Mouse (Mus musculus) limb, embryonic 13.5 days (tissue): ENCODE data around the gene Pdzd2. TPM values are rescaled to one million over a fixed set of nuclear protein-coding genes. Genes with fewer than 3 reads are reported as not detected.
"Not testable (repeated sequence)": the region's sequence is repeated elsewhere in the genome, so short reads cannot be mapped to it uniquely, and the experiment has no call there.

Source experiments
- ATAC-seq: fragments of 200-750 bp; cut with Nextera tagmentation; 2 replicates; pipeline ENCODE4 v1.8.0; 2017; ENCODE audit warnings: low read depth, moderate number of reproducible peaks, moderate TSS enrichment; ENCODE audit not compliant: low FRiP score
- H3K27ac ChIP-seq: fragments of 300-500 bp; sonication (generic); 2 replicates; pipeline ENCODE4 v1.5.1; 2015; ENCODE audit warnings: inconsistent platforms, mild to moderate bottlenecking, moderate library complexity
- H3K27me3 ChIP-seq: fragments of 300-500 bp; sonication (generic); 2 replicates; pipeline ENCODE4 v1.6.1; 2015; ENCODE audit warnings: mild to moderate bottlenecking, inconsistent platforms
- H3K36me3 ChIP-seq: fragments of 300-500 bp; sonication (generic); 2 replicates; pipeline ENCODE4 v1.6.1; 2015; ENCODE audit warnings: inconsistent platforms, mild to moderate bottlenecking, moderate library complexity
- H3K4me1 ChIP-seq: fragments of 300-500 bp; sonication (generic); 2 replicates; pipeline ENCODE4 v1.6.1; 2015; ENCODE audit warnings: inconsistent platforms
- H3K4me2 ChIP-seq: fragments of 300-500 bp; sonication (generic); replicated peaks from 2 replicates; pipeline ENCODE4 v1.6.1; 2015; ENCODE audit warnings: inconsistent platforms, mild to moderate bottlenecking, moderate library complexity
- H3K4me3 ChIP-seq: fragments of 300-500 bp; sonication (generic); 2 replicates; pipeline ENCODE4 v1.5.1; 2015; ENCODE audit warnings: moderate library complexity, mild to moderate bottlenecking, inconsistent platforms
- H3K9ac ChIP-seq: fragments of 300-500 bp; sonication (generic); 2 replicates; pipeline ENCODE4 v1.6.1; 2015; ENCODE audit warnings: mild to moderate bottlenecking, inconsistent platforms
- H3K9me3 ChIP-seq: fragments of 300-500 bp; sonication (generic); 2 replicates; pipeline ENCODE4 v1.6.1; 2016; ENCODE audit warnings: inconsistent platforms
- WGBS: fragments of 180-500 bp; shearing (Covaris S2); methylation state at CpG from one replicate; pipeline ENCODE4 v1.1.7; 2015; 5-methylcytosine and 5-hydroxymethylcytosine counted together
- polyA plus RNA-seq: library from polyadenylated mRNA; unstranded; fragments of >200 nt; fragmentation: Nextera tagmentation; extraction: Ambion mirVana; gene quantifications from 2 replicates; pipeline ENCODE4 v1.2.1, GENCODE M21; 2015

The Pdzd2 gene
- polyA plus RNA-seq, 1 experiment from 2014 or later: 28.6 TPM

GRCm38 (mm10) chr15:12374916-12375315 is 364.8 kb downstream of the Pdzd2 start:
- H3K27me3 ChIP-seq: 0 out of 2 replicates have a peak, but pooled peaks cover 8% of the 10 kb centered on the region
- no peak overlapping the region for H3K9ac ChIP-seq
- 68% methylated on average over 18 of the region's 18 CpGs for WGBS
- H3K4me1 ChIP-seq: peaks cover 23% of the 10 kb centered on the region
- peak overlapping the region; percentile 58 for H3K4me2 ChIP-seq
- no peaks in the 10 kb centered on the region for H3K9me3 ChIP-seq
- ATAC-seq: no peak
- H3K27ac ChIP-seq: no peak overlapping the region
- peak overlapping the region; percentile 32 for H3K4me3 ChIP-seq
- H3K36me3 ChIP-seq: peaks cover 16% of the 10 kb centered on the region

GRCm38 (mm10) chr15:12373918-12374317 is 365.8 kb downstream of the Pdzd2 start:
- Histone ChIP-seq H3K4me3 (no peak overlapping the region), H3K36me3 (peaks cover 16% of the 10 kb centered on the region), H3K27me3 (0 out of 2 replicates have a peak, but pooled peaks cover 8% of the 10 kb centered on the region), H3K9me3 (no peaks in the 10 kb centered on the region), H3K9ac (no peak overlapping the region), H3K4me2 (no peak overlapping the region), H3K4me1 (peaks cover 23% of the 10 kb centered on the region), H3K27ac (no peak overlapping the region)
- no peak for ATAC-seq
- WGBS: 78% methylated on average over 6 of the region's 6 CpGs

GRCm38 (mm10) chr15:12373496-12373895 is 366.2 kb downstream of the Pdzd2 start:
- H3K27ac ChIP-seq: no peak overlapping the region
- peaks cover 16% of the 10 kb centered on the region for H3K36me3 ChIP-seq
- 0 out of 2 replicates have a peak, but pooled peaks cover 8% of the 10 kb centered on the region for H3K27me3 ChIP-seq
- WGBS: 71% methylated on average over 14 of the region's 14 CpGs
- H3K4me1 ChIP-seq: peaks cover 23% of the 10 kb centered on the region
- H3K4me3 ChIP-seq: no peak overlapping the region
- ATAC-seq: no peak
- no peaks in the 10 kb centered on the region for H3K9me3 ChIP-seq
- no peak overlapping the region for H3K4me2 ChIP-seq
- H3K9ac ChIP-seq: no peak overlapping the region

GRCm38 (mm10) chr15:12371183-12371582 is 368.5 kb downstream of the Pdzd2 start:
- H3K9me3 ChIP-seq: no peaks in the 10 kb centered on the region
- H3K4me2 ChIP-seq: no peak overlapping the region
- no peak overlapping the region for H3K4me3 ChIP-seq
- no peak overlapping the region for H3K9ac ChIP-seq
- peaks cover 9% of the 10 kb centered on the region for H3K4me1 ChIP-seq
- H3K27me3 ChIP-seq: 0 out of 2 replicates have a peak, but pooled peaks cover 8% of the 10 kb centered on the region
- no peak overlapping the region for H3K27ac ChIP-seq
- peak; percentile 41; the same call in 1 of the 2 replicates for ATAC-seq
- 5% methylated on average over 8 of the region's 8 CpGs for WGBS
- peaks cover 30% of the 10 kb centered on the region for H3K36me3 ChIP-seq

- Histone ChIP-seq H3K4me1 (peaks cover 3% of the 10 kb centered on the region), H3K9ac (no peak overlapping the region), H3K27me3 (0 out of 2 replicates have a peak, but pooled peaks cover 4% of the 10 kb centered on the region), H3K9me3 (no peaks in the 10 kb centered on the region), H3K36me3 (peaks cover 40% of the 10 kb centered on the region), H3K4me2 (no peak overlapping the region), H3K4me3 (no peak overlapping the region), H3K27ac (no peak overlapping the region)
- 97% methylated on average over 3 of the region's 3 CpGs for WGBS
- no peak for ATAC-seq
These were observed 369.6 kb downstream of the Pdzd2 start for GRCm38 (mm10) chr15:12370096-12370495.

GRCm38 (mm10) chr15:12368850-12369249 is 370.9 kb downstream of the Pdzd2 start:
- Histone ChIP-seq H3K27ac (no peak overlapping the region), H3K36me3 (peaks cover 39% of the 10 kb centered on the region), H3K9me3 (no peaks in the 10 kb centered on the region), H3K4me2 (no peak overlapping the region), H3K4me3 (no peak overlapping the region), H3K9ac (no peak overlapping the region), H3K27me3 (0 out of 2 replicates have a peak, but pooled peaks cover 4% of the 10 kb centered on the region), H3K4me1 (peaks cover 3% of the 10 kb centered on the region)
- 78% methylated on average over 4 of the region's 4 CpGs for WGBS
- no peak for ATAC-seq

- H3K9me3 ChIP-seq: no peaks in the 10 kb centered on the region
- WGBS: 83% methylated on average over 11 of the region's 11 CpGs
- ATAC-seq: no peak
- no peak overlapping the region for H3K9ac ChIP-seq
- H3K4me1 ChIP-seq: peaks cover 3% of the 10 kb centered on the region
- H3K4me3 ChIP-seq: no peak overlapping the region
- H3K27ac ChIP-seq: no peak overlapping the region
- 0 out of 2 replicates have a peak, but pooled peaks cover 4% of the 10 kb centered on the region for H3K27me3 ChIP-seq
- peaks cover 40% of the 10 kb centered on the region for H3K36me3 ChIP-seq
- no peak overlapping the region for H3K4me2 ChIP-seq
These were observed 371.4 kb downstream of the Pdzd2 start for GRCm38 (mm10) chr15:12368357-12368756.

GRCm38 (mm10) chr15:12367306-12368080 is 372.2 kb downstream of the Pdzd2 start:
- H3K4me1 ChIP-seq: peaks cover 3% of the 10 kb centered on the region
- H3K4me3 ChIP-seq: no peak overlapping the region
- H3K27ac ChIP-seq: no peak overlapping the region
- ATAC-seq: no peak
- no peak overlapping the region for H3K4me2 ChIP-seq
- H3K36me3 ChIP-seq: peaks cover 37% of the 10 kb centered on the region
- H3K9me3 ChIP-seq: no peaks in the 10 kb centered on the region
- WGBS: 63% methylated on average over 13 of the region's 13 CpGs
- H3K27me3 ChIP-seq: 0 out of 2 replicates have a peak, but pooled peaks cover 3% of the 10 kb centered on the region
- no peak overlapping the region for H3K9ac ChIP-seq

GRCm38 (mm10) chr15:12366580-12367305 is 373.0 kb downstream of the Pdzd2 start:
- not testable (repeated sequence) for H3K27ac ChIP-seq, ATAC-seq, H3K27me3 ChIP-seq, H3K4me2 ChIP-seq, H3K4me1 ChIP-seq, H3K4me3 ChIP-seq, H3K9ac ChIP-seq, H3K9me3 ChIP-seq
- H3K36me3 ChIP-seq: peaks cover 40% of the 10 kb centered on the region
- 92% methylated on average over 11 of the region's 11 CpGs for WGBS

GRCm38 (mm10) chr15:12366072-12366469 is 373.7 kb downstream of the Pdzd2 start:
- H3K36me3 ChIP-seq: peaks cover 42% of the 10 kb centered on the region
- no peaks in the 10 kb centered on the region for H3K27me3 ChIP-seq
- WGBS: 64% methylated on average over 3 of the region's 3 CpGs
- ATAC-seq: no peak
- H3K9ac ChIP-seq: no peak overlapping the region
- no peak overlapping the region for H3K4me2 ChIP-seq
- no peak overlapping the region for H3K4me3 ChIP-seq
- H3K4me1 ChIP-seq: no peaks in the 10 kb centered on the region
- H3K27ac ChIP-seq: no peak overlapping the region
- H3K9me3 ChIP-seq: no peaks in the 10 kb centered on the region

- H3K27me3 ChIP-seq: no peaks in the 10 kb centered on the region
- H3K27ac ChIP-seq: no peak overlapping the region
- H3K4me3 ChIP-seq: no peak overlapping the region
- 79% methylated on average over 15 of the region's 15 CpGs for WGBS
- no peaks in the 10 kb centered on the region for H3K9me3 ChIP-seq
- ATAC-seq: no peak
- H3K36me3 ChIP-seq: peaks cover 45% of the 10 kb centered on the region
- peaks cover 2% of the 10 kb centered on the region; the same call in 1 of the 2 replicates for H3K4me1 ChIP-seq
- no peak overlapping the region for H3K9ac ChIP-seq
- H3K4me2 ChIP-seq: no peak overlapping the region
These were observed 374.2 kb downstream of the Pdzd2 start for GRCm38 (mm10) chr15:12365416-12366071.

GRCm38 (mm10) chr15:12364096-12364495 is 375.6 kb downstream of the Pdzd2 start:
- no peak overlapping the region for H3K9ac ChIP-seq
- no peak overlapping the region for H3K4me3 ChIP-seq
- no peaks in the 10 kb centered on the region for H3K9me3 ChIP-seq
- peaks cover 51% of the 10 kb centered on the region for H3K36me3 ChIP-seq
- no peak overlapping the region for H3K4me2 ChIP-seq
- H3K27me3 ChIP-seq: no peaks in the 10 kb centered on the region
- peaks cover 3% of the 10 kb centered on the region; the same call in 1 of the 2 replicates for H3K4me1 ChIP-seq
- no peak for ATAC-seq
- no peak overlapping the region for H3K27ac ChIP-seq
- WGBS: 86% methylated on average over 4 of the region's 4 CpGs
